Mouse (Mus musculus) inflammation-experienced regulatory T-cells (primary cell): ENCODE data around the gene Flot1. TPM values are rescaled to one million over a fixed set of nuclear protein-coding genes. Genes with fewer than 3 reads are reported as not detected.

Experiments
- polyA plus RNA-seq, 2 experiments: library from polyadenylated mRNA; unstranded; fragments of 100-300 nt; shearing (Covaris generic); gene quantifications; one replicate each; pipeline ENCODE4 v1.2.1; 2017

The Flot1 gene
- 10 to 100 TPM; 50.7 to 73.5 TPM for polyA plus RNA-seq

DNA sequence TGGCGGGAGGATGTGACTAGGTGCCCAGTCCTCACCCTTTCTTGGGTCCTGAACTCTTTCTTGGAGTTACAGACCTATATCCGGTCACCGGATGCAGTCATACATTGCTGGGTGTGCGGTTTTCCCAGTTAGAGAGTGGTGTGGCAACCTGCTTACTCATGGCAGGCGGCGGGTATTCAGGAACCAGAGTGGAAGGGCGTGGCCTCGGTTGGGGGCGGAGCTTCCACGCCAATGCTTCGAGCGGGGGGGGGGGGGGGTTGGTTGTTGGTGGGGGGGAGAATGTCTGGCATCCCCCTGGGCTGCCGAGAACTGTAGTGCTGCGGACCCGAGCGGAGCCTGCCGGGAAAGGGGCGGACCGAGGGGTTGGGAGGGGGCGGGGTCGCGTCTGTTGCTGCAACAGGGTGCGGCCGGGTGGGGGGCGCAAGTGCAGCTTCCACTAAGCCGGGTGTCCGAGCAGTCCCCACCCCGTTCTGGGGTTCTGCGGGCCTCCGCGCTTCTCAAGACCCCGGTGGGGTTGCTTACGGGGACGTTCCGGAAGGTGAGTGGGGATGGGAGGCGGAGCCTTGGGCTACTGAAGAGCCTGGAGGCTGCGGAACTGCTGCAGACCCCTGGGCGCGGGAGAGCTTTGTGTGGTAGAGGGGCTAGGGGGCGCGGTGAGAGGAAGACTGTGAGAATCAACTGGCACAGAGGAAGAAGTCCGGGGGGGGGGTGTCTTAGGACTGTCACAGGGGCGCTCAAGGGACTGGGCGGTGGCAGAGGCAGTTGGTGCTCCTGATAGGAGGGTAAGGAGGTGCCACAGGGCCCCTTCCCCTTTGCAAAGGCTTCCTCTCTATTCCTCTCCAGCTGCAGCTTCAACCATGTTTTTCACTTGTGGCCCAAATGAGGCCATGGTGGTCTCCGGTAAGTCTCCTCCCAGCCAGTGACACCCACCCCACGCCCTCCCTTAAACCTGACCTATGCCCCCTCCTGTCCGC, at the start of gene Flot1:
Gene Flot1 (plus strand): TSS at position 267 of the 974 bp plus-strand sequence.

DNA sequence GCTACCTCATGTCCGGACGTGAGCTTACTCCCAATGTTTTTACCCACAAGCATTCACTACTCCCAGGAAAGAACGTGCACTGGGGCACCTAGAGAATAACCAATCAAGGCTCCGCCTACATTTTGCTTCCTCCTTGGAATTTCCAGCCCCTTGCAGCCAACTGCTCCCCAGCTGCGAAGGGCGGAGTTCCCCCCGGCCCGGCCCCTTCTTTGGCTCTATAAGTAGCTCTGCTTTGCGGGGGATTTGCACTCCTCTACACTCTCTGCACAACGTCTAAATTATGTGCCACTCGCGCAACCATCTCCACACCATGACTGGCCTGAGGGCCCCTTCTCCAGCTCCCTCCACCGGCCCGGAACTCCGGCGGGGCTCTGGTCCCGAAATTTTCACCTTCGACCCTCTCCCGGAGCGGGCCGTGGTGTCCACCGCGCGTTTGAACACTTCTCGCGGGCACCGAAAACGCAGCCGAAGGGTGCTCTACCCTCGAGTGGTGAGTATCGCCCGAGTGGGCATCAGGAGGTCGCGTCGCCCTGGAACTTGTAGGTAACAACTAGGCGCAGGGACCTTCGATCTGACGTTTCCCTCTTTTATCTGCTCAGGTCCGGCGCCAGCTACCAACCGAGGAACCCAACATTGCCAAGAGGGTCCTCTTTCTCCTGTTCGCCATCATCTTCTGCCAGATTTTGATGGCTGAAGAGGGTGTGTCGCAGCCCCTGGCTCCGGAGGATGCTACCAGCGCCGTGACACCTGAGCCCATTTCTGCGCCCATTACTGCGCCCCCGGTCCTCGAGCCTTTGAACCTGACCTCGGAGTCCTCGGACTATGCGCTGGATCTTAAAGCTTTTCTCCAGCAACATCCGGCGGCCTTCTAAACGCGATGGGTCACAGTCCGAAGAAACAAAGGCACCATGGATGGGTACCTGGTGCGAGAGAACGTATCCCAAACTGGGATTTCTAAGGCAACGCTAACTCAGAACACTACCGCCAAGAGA, 1.3 kb upstream of the Flot1 start, which contains the start of gene Ier3:
Gene Ier3 (plus strand): TSS at position 246 of the 992 bp plus-strand sequence.

DNA sequence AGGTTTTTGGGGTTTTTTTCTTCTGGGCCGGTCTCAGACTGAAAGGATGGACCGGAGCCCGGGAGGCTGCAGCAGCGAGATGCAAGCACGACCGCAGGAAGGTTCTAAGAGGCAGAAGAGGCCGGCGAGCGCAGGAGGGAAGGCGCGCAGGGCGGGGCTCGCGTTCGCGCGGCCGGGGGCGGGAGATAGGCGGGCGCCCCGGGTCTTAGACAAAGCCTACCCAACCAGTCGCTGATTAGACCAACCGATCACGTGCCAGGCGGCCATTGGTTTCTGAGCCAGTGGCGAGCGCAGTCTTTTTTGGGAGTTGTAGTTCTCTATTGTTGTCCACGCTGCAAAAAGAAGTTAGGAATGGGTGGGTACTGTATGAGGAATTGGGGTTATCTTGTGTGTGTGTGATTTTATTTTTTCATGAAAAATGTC, 15.1 kb downstream of the Flot1 start, which contains the start of gene Tubb5:
Gene Tubb5 (minus strand): TSS at position 185 of the 423 bp plus-strand sequence.

DNA sequence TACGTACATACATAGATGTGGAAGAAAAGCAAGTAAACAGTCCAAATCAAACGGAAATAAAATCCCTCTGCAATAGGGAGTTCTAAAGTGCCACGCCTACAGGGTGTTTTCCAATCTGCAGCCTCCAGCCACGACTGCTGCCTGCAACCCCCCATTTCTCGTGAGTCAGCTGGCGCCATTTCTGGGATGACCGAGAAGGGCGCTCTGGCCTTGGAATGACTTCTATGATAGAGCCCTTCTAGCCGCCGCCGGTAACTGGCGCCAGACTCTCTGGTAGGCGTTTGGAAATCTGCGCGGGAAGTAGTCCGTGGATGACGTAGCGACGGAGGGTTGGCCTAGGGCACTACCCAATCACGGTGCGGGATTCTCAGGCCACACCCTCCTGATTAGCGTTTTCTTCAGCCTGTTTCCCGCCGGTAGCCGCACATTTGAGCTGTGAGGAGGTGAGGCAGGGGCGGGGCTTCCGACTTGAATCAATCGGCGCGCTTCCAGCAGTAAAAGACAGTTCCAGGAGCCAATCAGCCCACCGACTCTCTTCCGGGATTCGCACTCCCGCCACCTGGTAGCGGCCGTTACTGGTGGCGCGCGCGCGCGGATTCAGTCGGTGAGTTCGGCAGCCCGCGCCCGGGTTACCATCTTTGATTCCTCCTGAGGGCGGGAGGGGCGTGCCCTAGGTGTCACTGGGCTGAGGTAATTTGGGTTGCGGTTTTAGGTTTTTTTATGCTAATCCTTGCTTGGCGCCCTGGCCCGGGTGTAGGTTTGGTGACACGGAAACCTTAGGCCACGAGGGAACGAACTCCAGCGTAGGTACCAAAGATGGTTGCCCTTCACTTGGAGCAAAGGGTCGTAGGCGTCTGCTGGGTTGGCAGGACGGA, 18.3 kb downstream of the Flot1 start, which contains the start of gene Mdc1:
Gene Mdc1 (plus strand): TSS at position 440 of the 875 bp plus-strand sequence.

DNA sequence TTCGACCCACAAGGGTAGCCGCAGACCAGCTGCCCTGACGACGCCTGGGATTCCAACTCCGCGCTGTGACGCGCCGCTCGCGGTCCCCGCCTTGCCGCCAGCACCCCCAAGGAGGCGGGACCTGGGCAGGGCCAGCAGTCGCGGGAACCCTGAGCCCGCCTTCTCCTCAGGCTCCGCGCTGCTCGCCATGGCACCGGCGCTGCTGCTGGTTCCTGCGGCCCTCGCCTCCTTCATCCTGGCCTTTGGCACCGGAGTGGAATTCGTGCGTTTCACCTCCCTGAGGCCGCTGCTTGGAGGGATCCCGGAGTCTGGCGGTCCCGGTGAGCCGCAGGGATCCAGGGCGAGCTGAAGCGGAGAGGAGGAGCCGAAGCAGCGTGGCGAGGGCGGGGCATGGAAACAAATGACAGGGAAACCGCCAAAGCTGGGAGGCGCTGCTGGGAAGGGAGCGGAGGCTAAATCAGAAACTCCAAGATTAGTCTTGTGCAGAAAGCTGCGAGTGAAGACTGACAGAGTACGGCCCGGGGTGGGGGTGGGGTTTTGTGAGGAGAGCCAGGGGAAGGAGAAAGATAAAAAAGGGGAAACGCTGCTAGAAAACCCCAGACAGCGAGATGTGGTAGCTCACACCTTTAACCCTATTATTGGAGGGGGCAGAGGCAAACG, 38.3 kb downstream of the Flot1 start, which contains the start of gene Nrm:
Gene Nrm (plus strand): TSS at position 121 of the 660 bp plus-strand sequence.

DNA sequence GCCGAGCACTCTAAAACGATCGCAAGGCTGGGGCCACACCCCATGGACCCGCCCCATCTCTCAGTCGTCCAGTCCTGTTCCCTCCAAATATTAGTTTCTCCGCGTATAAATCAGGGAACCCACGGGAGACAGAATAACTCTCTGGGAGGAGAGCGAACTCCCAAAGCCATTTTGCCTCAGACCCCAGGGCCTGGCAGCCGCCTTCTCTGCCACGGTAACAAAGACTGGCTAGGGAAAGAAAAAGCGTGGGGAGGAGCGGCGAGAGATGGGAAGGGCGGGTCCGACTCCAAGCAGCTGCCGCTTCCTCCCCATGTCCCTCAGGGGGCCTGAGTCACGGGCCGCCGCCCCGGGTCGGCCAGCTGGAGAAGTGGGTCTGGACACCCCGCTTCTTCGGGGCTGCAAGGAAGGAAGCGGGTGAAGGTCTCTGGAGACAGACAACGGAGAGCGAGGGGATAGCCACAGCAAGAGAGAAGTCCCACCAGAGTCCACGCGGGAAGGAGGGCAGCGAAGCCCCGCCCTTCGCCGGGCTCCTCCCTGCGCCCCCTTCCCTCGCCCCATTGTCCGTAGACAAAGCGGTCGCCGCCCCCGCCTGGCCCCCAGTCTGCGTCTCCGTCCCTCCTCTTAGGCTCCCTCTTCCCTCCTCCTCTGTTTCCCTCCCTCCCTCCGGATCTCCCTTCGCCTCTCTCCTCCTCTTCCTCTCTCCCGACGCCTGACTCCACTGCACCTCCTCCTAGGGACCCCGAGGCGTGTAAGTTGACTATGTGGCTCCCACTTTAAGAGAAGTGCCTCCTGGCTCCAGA, 42.7 kb downstream of the Flot1 start, which contains the start of gene Ppp1r18:
Gene Ppp1r18 (plus strand): TSS at position 113 of the 800 bp plus-strand sequence.

DNA sequence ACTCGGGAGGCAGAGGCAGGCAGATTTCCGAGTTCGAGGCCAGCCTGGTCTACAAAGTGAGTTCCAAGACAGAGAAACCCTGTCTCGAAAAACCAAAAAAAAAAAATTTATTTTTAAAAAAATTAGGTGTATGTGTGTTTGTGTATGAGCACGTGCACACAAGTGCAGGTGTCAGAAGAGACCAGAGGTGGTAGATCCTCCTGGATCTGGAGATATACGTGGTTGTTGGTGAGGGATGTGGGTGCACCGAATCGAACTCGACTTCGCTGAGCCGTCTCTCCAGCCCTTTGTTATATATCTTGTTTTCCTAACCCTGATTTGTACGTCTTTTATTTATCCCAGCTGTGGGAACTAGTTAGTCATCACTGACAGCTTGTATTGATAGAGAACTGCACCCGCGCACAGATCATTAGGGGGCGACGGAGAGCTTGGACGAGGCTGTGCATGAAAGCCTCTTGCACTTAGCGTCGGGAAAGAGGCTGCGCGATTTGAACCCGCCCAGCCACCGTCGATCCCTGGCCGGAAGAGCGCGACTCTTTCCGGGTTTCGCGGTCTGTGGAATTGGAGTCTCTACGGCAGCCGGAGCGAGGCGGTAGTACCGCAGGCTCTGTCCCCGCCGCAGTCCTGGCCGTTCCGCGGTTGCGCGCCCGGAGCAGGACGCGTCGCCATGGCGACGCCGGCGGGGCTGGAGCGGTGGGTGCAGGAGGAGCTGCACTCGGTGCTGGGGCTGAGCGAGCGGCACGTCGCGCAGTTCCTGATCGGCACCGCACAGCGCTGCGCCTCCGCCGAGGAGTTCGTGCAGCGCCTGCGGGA, 56.4 kb downstream of the Flot1 start, which contains the start of gene Dhx16:
Gene Dhx16 (plus strand): TSS at position 575 of the 813 bp plus-strand sequence.

Other genes with a start within 250 kb of the Flot1 start
- not detected for gene Sfta2, start 221.7 kb upstream of the Flot1 start, polyA plus RNA-seq
- gene Gm9573, start 196.6 kb upstream of the Flot1 start, polyA plus RNA-seq: not detected
- gene Mucl3, start 179.5 kb upstream of the Flot1 start, polyA plus RNA-seq: not detected
- 10 to 100 TPM; 27.1 to 30.7 TPM for gene Vars2, start 155.6 kb upstream of the Flot1 start, polyA plus RNA-seq
- gene Gtf2h4, start 149.5 kb upstream of the Flot1 start, polyA plus RNA-seq: 10 to 100 TPM; 24.3 to 29.4 TPM
- gene Ddr1, start 118.6 kb upstream of the Flot1 start, polyA plus RNA-seq: 10 to 100 TPM in 1 of 2 experiments, 1 to 10 TPM in 1; 6.2 to 13.2 TPM
- gene Ier3, start 1.5 kb upstream of the Flot1 start, polyA plus RNA-seq: 10 to 100 TPM in 1 of 2 experiments, 1 to 10 TPM in 1; 1.3 to 15.6 TPM
- gene Tubb5, start 15.1 kb downstream of the Flot1 start, polyA plus RNA-seq: 100 to 1,000 TPM in 1 of 2 experiments, 10 to 100 TPM in 1; 97.3 to 106 TPM
- gene Mdc1, start 18.3 kb downstream of the Flot1 start, polyA plus RNA-seq: 10 to 100 TPM; 11.1 to 14.2 TPM
- 10 to 100 TPM; 18.1 to 29.3 TPM for gene Nrm, start 38.1 kb downstream of the Flot1 start, polyA plus RNA-seq
- gene Ppp1r18, start 42.4 kb downstream of the Flot1 start, polyA plus RNA-seq: 100 to 1,000 TPM; 514 to 647 TPM
- gene Dhx16, start 56.6 kb downstream of the Flot1 start, polyA plus RNA-seq: 10 to 100 TPM; 63.2 to 63.3 TPM
- 10 to 100 TPM; 46.1 to 55.6 TPM for gene 2310061I04Rik, start 74.2 kb downstream of the Flot1 start, polyA plus RNA-seq
- gene Atat1, start 86.8 kb downstream of the Flot1 start, polyA plus RNA-seq: 10 to 100 TPM; 17.2 to 20.9 TPM
- 10 to 100 TPM; 68.4 to 80.0 TPM for gene Mrps18b, start 93.2 kb downstream of the Flot1 start, polyA plus RNA-seq
- 10 to 100 TPM; 51.4 to 69.4 TPM for gene Ppp1r10, start 93.2 kb downstream of the Flot1 start, polyA plus RNA-seq
- gene Abcf1, start 146.5 kb downstream of the Flot1 start, polyA plus RNA-seq: 100 to 1,000 TPM; 127 to 153 TPM
- 10 to 100 TPM; 72.7 to 92.0 TPM for gene Gnl1, start 156.6 kb downstream of the Flot1 start, polyA plus RNA-seq
- gene Prr3, start 157.0 kb downstream of the Flot1 start, polyA plus RNA-seq: 10 to 100 TPM; 42.7 to 43.0 TPM
- 10 to 100 TPM; 21.7 to 27.2 TPM for gene H2-T24, start 197.3 kb downstream of the Flot1 start, polyA plus RNA-seq
- 100 to 1,000 TPM; 636 to 770 TPM for gene H2-T23, start 209.6 kb downstream of the Flot1 start, polyA plus RNA-seq
- gene H2-T22, start 219.5 kb downstream of the Flot1 start, polyA plus RNA-seq: 100 to 1,000 TPM; 196 to 203 TPM
- under 1 TPM; 0.31 to 0.40 TPM for gene Gm6034, start 219.7 kb downstream of the Flot1 start, polyA plus RNA-seq
- not detected for gene Gm11127, start 235.1 kb downstream of the Flot1 start, polyA plus RNA-seq